Mouse (Mus musculus) liver, postnatal 0 days (tissue): ENCODE measurements at regions not wholly inside any gene's neighbourhood (a gene's known extent, or its start where the extent isn't known, plus 50 kb on each side); places are given as distances from the start of the nearest gene placed in this dataset.

Source experiments
- CTCF ChIP-seq: sonication (generic); IDR thresholded peaks from 2 replicates; pipeline ENCODE4 v1.5.1; 2016; ENCODE audit warnings: antibody characterized with exemption, low read depth
- EP300 ChIP-seq: IDR thresholded peaks from 2 replicates; pipeline ENCODE4 v1.6.1; 2016; ENCODE audit warnings: antibody characterized with exemption, low read depth, mild to moderate bottlenecking

GRCm38 (mm10) chr7:111243831-111244230 is 161.0 kb upstream of the Eif4g2 start:
- TF ChIP-seq CTCF = no peak
- TF ChIP-seq EP300 = no peak
